Mouse (Mus musculus) hindbrain, embryonic 13.5 days (tissue): ENCODE results near the gene Dck. TPM values are rescaled to one million over a fixed set of nuclear protein-coding genes. Genes with fewer than 3 reads are reported as not detected.
"Not testable (repeated sequence)": the region's sequence is repeated elsewhere in the genome, so short reads cannot be mapped to it uniquely, and the experiment has no call there.

Source experiments
- ATAC-seq: fragments of 200-750 bp; cut with Nextera tagmentation; 2 replicates; pipeline ENCODE4 v1.8.0; 2017; ENCODE audit warnings: moderate TSS enrichment; ENCODE audit not compliant: low FRiP score
- H3K27ac ChIP-seq: fragments of 300-500 bp; sonication (generic); 2 replicates; pipeline ENCODE4 v1.5.1; 2015; ENCODE audit warnings: inconsistent platforms, mild to moderate bottlenecking, moderate library complexity
- H3K27me3 ChIP-seq: fragments of 300-500 bp; sonication (generic); 2 replicates; pipeline ENCODE4 v1.6.1; 2015; ENCODE audit warnings: mild to moderate bottlenecking, inconsistent platforms
- H3K36me3 ChIP-seq: fragments of 300-500 bp; sonication (generic); 2 replicates; pipeline ENCODE4 v1.6.1; 2015; ENCODE audit warnings: mild to moderate bottlenecking, inconsistent platforms
- H3K4me1 ChIP-seq: fragments of 300-500 bp; sonication (generic); replicated peaks from 2 replicates; pipeline ENCODE4 v1.6.1; 2015; ENCODE audit warnings: inconsistent platforms
- H3K4me2 ChIP-seq: fragments of 300-500 bp; sonication (generic); 2 replicates; pipeline ENCODE4 v1.6.1; 2015; ENCODE audit warnings: inconsistent platforms, mild to moderate bottlenecking, moderate library complexity
- H3K4me3 ChIP-seq: fragments of 300-500 bp; sonication (generic); 2 replicates; pipeline ENCODE4 v1.5.1; 2015; ENCODE audit warnings: mild to moderate bottlenecking, inconsistent platforms
- H3K9ac ChIP-seq: fragments of 300-500 bp; sonication (generic); 2 replicates; pipeline ENCODE4 v1.6.1; 2015; ENCODE audit warnings: mild to moderate bottlenecking, inconsistent platforms
- H3K9me3 ChIP-seq: fragments of 300-500 bp; sonication (generic); 2 replicates; pipeline ENCODE4 v1.6.1; 2016; ENCODE audit warnings: inconsistent platforms
- WGBS: fragments of 180-500 bp; shearing (Covaris S2); methylation state at CpG from one replicate; pipeline ENCODE4 v1.1.7; 2015; 5-methylcytosine and 5-hydroxymethylcytosine counted together
- polyA plus RNA-seq: library from polyadenylated mRNA; unstranded; fragments of >200 nt; fragmentation: Nextera tagmentation; extraction: Ambion mirVana; gene quantifications from 2 replicates; pipeline ENCODE4 v1.2.1, GENCODE M21; 2015

Gene Dck
- polyA plus RNA-seq: 65.5 and 68.0 TPM in 2 replicates

DNA sequence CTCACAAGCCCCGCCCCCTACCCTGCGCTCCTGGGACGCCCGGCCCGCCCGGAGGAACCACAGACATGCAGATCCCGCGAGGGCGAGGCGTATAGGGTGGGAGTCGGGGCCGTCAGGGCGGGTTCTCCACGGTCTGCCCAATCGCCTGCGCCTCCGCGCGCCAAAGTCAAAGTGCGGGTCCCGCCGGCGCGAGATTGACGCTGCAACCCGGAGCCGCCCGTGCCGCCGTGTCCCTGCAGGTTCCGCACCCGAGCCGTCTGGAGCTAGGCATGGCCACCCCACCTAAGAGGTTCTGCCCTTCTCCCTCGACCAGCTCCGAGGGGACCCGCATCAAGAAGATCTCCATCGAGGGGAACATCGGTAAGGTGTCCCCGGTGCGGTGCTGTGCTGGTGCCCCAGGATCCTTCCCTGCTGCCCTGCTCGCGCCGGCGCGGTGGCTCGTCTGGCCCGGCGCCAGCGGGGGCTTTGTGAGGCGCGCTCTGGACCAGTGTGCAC, at the start of gene Dck:
TSS of gene Dck (plus strand) at position 10 of the 495 bp plus-strand sequence.
- peak within 1 kb of the TSS; percentile 67 for H3K4me3 ChIP-seq
- peak within 1 kb of the TSS; percentile 93 for H3K27ac ChIP-seq
- H3K4me1 ChIP-seq: peaks cover 29% of the 10 kb centered on the region
- no peaks in the 10 kb centered on the region for H3K9me3 ChIP-seq
- peaks cover 5% of the 10 kb centered on the region for H3K36me3 ChIP-seq
- peak within 1 kb of the TSS; percentile 89 for H3K9ac ChIP-seq
- WGBS: under 1% methylated on average over 51 of the region's 51 CpGs
- no peaks in the 10 kb centered on the region for H3K27me3 ChIP-seq
- peak within 1 kb of the TSS; percentile 57 for H3K4me2 ChIP-seq
- peak; percentile 99 for ATAC-seq

DNA sequence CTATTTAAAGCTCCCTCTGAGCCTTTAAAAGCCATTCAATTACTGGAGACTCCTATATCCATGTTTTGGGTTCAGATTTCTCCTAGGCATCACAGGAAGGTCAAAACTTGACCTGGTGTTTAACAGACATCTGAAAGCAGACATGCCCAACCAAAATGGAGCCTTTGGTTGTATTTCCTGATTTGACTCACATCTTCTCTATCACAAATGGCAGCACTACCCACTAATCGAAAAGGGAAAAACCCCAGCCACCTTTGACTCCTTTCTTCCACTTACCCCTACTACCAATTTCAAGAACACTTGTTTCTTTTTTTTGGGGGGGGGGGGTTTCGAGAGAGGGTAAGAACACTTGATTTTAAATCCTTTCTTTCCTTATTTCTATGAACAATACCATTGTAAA, 47.8 kb upstream of the Dck start:
- no peaks in the 10 kb centered on the region for H3K9me3 ChIP-seq
- no peak overlapping the region for H3K4me3 ChIP-seq
- H3K36me3 ChIP-seq: no peaks in the 10 kb centered on the region
- no peaks in the 10 kb centered on the region for H3K27me3 ChIP-seq
- no peak overlapping the region for H3K27ac ChIP-seq
- H3K4me1 ChIP-seq: peaks cover 12% of the 10 kb centered on the region
- no peak overlapping the region for H3K9ac ChIP-seq
- no peak for ATAC-seq
- H3K4me2 ChIP-seq: no peak overlapping the region
- WGBS: 88% methylated on average over 2 of the region's 2 CpGs

GRCm38 (mm10) chr5:88720116-88721002, 44.4 kb upstream of the Dck start, which contains the start of gene Mob1b:
Mob1b (plus strand) TSS chr5:88720855.
- peak; percentile 95 for ATAC-seq
- peak within 1 kb of the TSS; percentile 95 for H3K4me2 ChIP-seq
- under 1% methylated on average over 47 of the region's 54 CpGs for WGBS
- no peaks in the 10 kb centered on the region for H3K9me3 ChIP-seq
- no peaks in the 10 kb centered on the region for H3K36me3 ChIP-seq
- peaks cover 34% of the 10 kb centered on the region for H3K4me1 ChIP-seq
- H3K9ac ChIP-seq: peak within 1 kb of the TSS; percentile 99
- peak within 1 kb of the TSS; percentile 99 for H3K4me3 ChIP-seq
- no peaks in the 10 kb centered on the region for H3K27me3 ChIP-seq
- H3K27ac ChIP-seq: peak within 1 kb of the TSS; percentile 94

DNA sequence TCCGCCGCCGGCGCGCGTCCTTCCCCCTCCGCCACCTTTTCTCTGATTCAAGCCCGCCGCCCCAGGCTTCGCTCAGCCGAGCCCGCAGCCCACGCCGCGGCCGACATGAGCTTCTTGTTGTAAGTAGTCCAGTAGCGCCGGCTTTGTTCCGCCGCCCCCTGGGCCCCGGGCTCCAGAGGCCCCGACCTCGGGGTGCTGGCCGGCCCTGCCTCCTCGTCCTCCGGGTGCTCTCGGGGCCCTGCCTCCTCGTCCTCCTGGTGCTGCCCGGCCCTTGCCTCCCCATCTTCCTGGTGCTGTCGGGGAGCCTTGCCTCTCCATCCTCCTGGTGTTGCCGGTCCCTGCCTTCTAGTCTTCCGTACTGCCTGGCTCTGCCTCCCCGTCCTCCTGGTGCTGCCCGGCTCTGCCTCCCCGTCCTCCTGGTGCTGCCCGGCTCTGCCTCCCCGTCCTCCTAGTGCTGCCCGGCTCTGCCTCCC, 43.8 kb upstream of the Dck start:
- Histone ChIP-seq H3K36me3 (no peaks in the 10 kb centered on the region), H3K4me2 (peak overlapping the region; percentile 95), H3K27ac (peak overlapping the region; percentile 94), H3K9ac (peak overlapping the region; percentile 99), H3K9me3 (no peaks in the 10 kb centered on the region), H3K4me3 (peak overlapping the region; percentile 99), H3K27me3 (no peaks in the 10 kb centered on the region), H3K4me1 (peaks cover 34% of the 10 kb centered on the region)
- ATAC-seq: peak; percentile 77
- under 1% methylated on average over 37 of the region's 38 CpGs for WGBS

- H3K9me3 ChIP-seq: no peaks in the 10 kb centered on the region
- peak overlapping the region; percentile 94 for H3K27ac ChIP-seq
- 2% methylated on average over 31 of the region's 31 CpGs for WGBS
These were observed 43.1 kb upstream of the Dck start for GRCm38 (mm10) chr5:88721565-88722212.

GRCm38 (mm10) chr5:88722213-88722600, 42.6 kb upstream of the Dck start:
- H3K9ac ChIP-seq: peak overlapping the region; percentile 99
- peak overlapping the region; percentile 95 for H3K4me2 ChIP-seq
- peak overlapping the region; percentile 99 for H3K4me3 ChIP-seq
- H3K4me1 ChIP-seq: peaks cover 34% of the 10 kb centered on the region
- H3K27me3 ChIP-seq: no peaks in the 10 kb centered on the region
- no peaks in the 10 kb centered on the region for H3K9me3 ChIP-seq
- no peaks in the 10 kb centered on the region for H3K36me3 ChIP-seq
- no peak for ATAC-seq
- 37% methylated on average over 4 of the region's 4 CpGs for WGBS
- H3K27ac ChIP-seq: peak overlapping the region; percentile 94; the same call in 1 of the 2 replicates

More at GRCm38 (mm10) chr5:88721565-88722212, 43.1 kb upstream of the Dck start:
- Histone ChIP-seq H3K4me1 (peaks cover 34% of the 10 kb centered on the region), H3K4me2 (peak overlapping the region; percentile 95), H3K4me3 (peak overlapping the region; percentile 99), H3K9ac (peak overlapping the region; percentile 99), H3K36me3 (no peaks in the 10 kb centered on the region), H3K27me3 (no peaks in the 10 kb centered on the region)
- ATAC-seq: peak; percentile 31

DNA sequence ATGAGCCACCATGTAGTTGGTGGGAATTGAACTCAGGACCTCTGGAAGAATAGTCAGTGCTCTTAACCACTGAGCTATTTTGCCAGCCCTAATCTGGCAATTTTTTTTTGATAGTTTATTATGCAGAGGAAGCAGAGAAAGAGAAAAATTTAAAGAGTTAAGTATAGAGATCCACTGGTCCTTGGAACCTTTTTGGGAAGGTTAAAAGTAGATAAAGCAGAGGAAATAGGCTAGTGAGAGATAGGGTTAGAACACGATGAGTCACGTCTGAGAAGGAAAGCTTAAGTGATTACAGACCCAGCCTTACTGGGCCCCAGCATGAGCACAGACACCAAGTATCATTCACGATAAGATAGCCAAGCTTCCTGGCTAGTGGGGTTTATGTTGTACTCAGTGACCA, 40.8 kb upstream of the Dck start:
- Histone ChIP-seq H3K9ac (no peak overlapping the region), H3K36me3 (no peaks in the 10 kb centered on the region), H3K27me3 (no peaks in the 10 kb centered on the region), H3K27ac (no peak overlapping the region), H3K4me1 (peaks cover 34% of the 10 kb centered on the region), H3K9me3 (no peaks in the 10 kb centered on the region), H3K4me2 (no peak overlapping the region), H3K4me3 (no peak overlapping the region)
- 85% methylated on average over 3 of the region's 3 CpGs for WGBS
- ATAC-seq: no peak

GRCm38 (mm10) chr5:88727593-88728144, 37.1 kb upstream of the Dck start:
- Histone ChIP-seq H3K4me1 (peaks cover 16% of the 10 kb centered on the region), H3K4me2 (no peak overlapping the region), H3K27me3 (no peaks in the 10 kb centered on the region), H3K4me3 (no peak overlapping the region), H3K36me3 (no peaks in the 10 kb centered on the region), H3K27ac (no peak overlapping the region), H3K9ac (no peak overlapping the region), H3K9me3 (no peaks in the 10 kb centered on the region)
- no peak for ATAC-seq
- WGBS: 95% methylated on average over 3 of the region's 3 CpGs

GRCm38 (mm10) chr5:88734786-88735185, 30.0 kb upstream of the Dck start:
- Histone ChIP-seq H3K9me3 (no peaks in the 10 kb centered on the region), H3K27ac (no peak overlapping the region), H3K4me3 (no peak overlapping the region), H3K9ac (no peak overlapping the region), H3K36me3 (no peaks in the 10 kb centered on the region), H3K27me3 (no peaks in the 10 kb centered on the region), H3K4me2 (no peak overlapping the region), H3K4me1 (no peaks in the 10 kb centered on the region)
- ATAC-seq: no peak
- WGBS: 96% methylated on average over 2 of the region's 2 CpGs

- WGBS: 100% methylated on average over 1 of the region's 1 CpGs
- not testable (repeated sequence) for H3K27me3 ChIP-seq, H3K36me3 ChIP-seq, H3K27ac ChIP-seq, H3K4me3 ChIP-seq, H3K4me1 ChIP-seq, H3K9me3 ChIP-seq, H3K9ac ChIP-seq, H3K4me2 ChIP-seq, ATAC-seq
These were observed 23.7 kb upstream of the Dck start for GRCm38 (mm10) chr5:88741065-88741464.

DNA sequence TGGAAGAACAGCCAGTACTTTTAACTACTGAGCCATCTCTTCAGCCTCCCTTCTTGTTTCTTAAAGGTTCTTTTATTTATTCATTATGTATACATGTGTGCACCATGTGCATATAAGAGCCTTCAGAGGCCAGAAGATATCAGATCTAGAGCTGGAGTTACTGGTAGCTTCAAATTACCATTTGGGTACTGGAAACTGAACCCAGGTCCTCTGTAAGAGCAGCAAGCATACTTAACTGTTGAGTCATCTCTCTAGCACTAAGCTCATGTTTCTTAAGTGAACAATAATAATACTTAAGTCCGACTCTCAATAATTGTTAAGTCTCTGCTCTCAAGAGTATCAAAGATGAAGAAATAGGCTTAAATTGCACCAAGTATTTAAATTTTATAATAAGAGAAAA, 17.0 kb upstream of the Dck start:
- no peak for ATAC-seq
- WGBS: 96% methylated on average over 1 of the region's 1 CpGs
- H3K27me3 ChIP-seq: no peaks in the 10 kb centered on the region
- H3K4me2 ChIP-seq: no peak overlapping the region
- H3K4me3 ChIP-seq: no peak overlapping the region
- H3K27ac ChIP-seq: no peak overlapping the region
- H3K36me3 ChIP-seq: peaks cover 9% of the 10 kb centered on the region
- H3K9me3 ChIP-seq: no peaks in the 10 kb centered on the region
- no peak overlapping the region for H3K9ac ChIP-seq
- no peaks in the 10 kb centered on the region for H3K4me1 ChIP-seq

DNA sequence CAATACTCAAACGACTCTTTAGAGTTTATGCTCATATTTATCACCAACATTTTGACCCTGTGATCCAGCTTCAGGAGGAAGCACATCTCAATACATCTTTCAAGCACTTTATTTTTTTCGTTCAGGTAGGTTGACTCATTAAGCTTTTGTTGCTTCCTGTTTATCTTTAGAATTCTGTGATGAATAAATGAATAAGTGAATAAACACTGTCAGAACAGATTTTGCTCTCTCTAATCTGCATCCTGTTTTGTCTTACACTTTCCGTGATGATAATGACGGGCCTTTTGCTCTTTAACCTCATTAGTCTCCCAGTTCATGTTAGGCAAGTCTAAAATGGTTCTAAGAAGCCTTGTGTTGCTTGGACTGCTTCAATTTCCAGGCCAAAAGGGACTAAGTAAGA, 11.6 kb upstream of the Dck start:
- no peaks in the 10 kb centered on the region for H3K9me3 ChIP-seq
- H3K27ac ChIP-seq: no peak overlapping the region
- no peak for ATAC-seq
- WGBS: 93% methylated on average over 4 of the region's 4 CpGs
- H3K4me1 ChIP-seq: no peaks in the 10 kb centered on the region
- H3K27me3 ChIP-seq: no peaks in the 10 kb centered on the region
- H3K4me3 ChIP-seq: no peak overlapping the region
- H3K4me2 ChIP-seq: no peak overlapping the region
- no peak overlapping the region for H3K9ac ChIP-seq
- peaks cover 22% of the 10 kb centered on the region for H3K36me3 ChIP-seq
